In the genomic region with DNA sequence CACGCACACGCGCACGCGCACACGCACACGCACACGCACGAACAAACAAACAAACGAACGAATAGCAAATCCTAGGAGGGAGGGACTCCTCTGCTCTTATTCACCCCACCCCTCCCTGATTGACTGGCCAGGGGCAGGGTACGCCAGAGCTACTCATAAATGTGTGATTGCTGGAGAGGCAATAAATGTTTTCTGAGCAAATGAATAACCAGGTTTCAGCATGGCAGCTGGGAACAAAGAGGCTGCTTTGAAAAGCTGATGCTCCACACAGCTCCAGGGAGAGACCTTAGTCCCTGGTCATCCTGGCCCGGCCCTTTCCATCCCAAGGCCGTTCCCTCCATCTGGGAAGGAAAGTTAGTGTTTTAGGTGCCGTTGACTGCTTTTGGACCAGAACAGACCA, we compare ENCODE assay signal across 13 mouse cellular contexts. TPM values are rescaled to one million over a fixed set of nuclear protein-coding genes. Genes with fewer than 3 reads are reported as not detected.
DNase-seq lines count a peak whose midpoint lies in the region; ATAC-seq and TF ChIP-seq lines count a peak whose summit lies in the region.
"Had no signal": no experiment of that assay in that cellular context is flagged by ENCODE, and none has a peak within 500 bp of the region (broad histone marks: within the 10 kb centered on the region; RNA-seq: fewer than 3 reads in every experiment).

No protein-coding gene starts in this region.

- ATAC-seq in embryonic facial prominence, embryonic 14.5 days (ENCODE audit: low read depth), result no peak
- peak; percentile 53 for ATAC-seq in forebrain, postnatal 0 days
- ATAC-seq in limb, embryonic 13.5 days (ENCODE audit: low FRiP score, low read depth), result no peak
- ATAC-seq in granulocyte monocyte progenitor cell, adult 5-6 weeks (replicated peaks; ENCODE audit: poor library complexity, severe bottlenecking), result no peak
- ATAC-seq: CD4-positive, CD25-positive, alpha-beta regulatory T cell, adult 4 months had no signal

- no peak for DNase-seq in embryonic facial prominence, embryonic 14.5 days (ENCODE audit: low spot score)
- no peak for DNase-seq in forebrain, postnatal 0 days
- peak; percentile 57 to 67 for DNase-seq in kidney, adult 8-10 months
- no peak for DNase-seq in layer of hippocampus, adult 2 months (ENCODE audit: low spot score in 2 of 2)
- DNase-seq in spleen, postnatal 4 days (ENCODE audit: low spot score in 2 of 2), result no peak
- DNase-seq in right cerebral cortex, postnatal 25 days, result no peak
- DNase-seq: adrenal gland, postnatal 25 days; cerebellum, adult 9-11 months; heart, postnatal 14 days; lung, adult 18-20 months had no signal

- H3K27ac ChIP-seq in embryonic facial prominence, embryonic 14.5 days (replicated peaks; ENCODE audit: low read depth, low read length), result no peak overlapping the region
- peak overlapping the region; percentile 23; the same call in 1 of the 2 replicates for H3K27ac ChIP-seq in forebrain, postnatal 0 days (ENCODE audit: low read depth, low read length)
- no peak overlapping the region for H3K27ac ChIP-seq in limb, embryonic 13.5 days
- H3K27ac ChIP-seq in layer of hippocampus, adult 2 months, result no peak overlapping the region

- TF ChIP-seq CTCF in forebrain, postnatal 0 days (IDR thresholded peaks at IDR 0.05; ENCODE audit: low read depth), result no peak
- TF ChIP-seq CTCF in layer of hippocampus, adult 2 months (conservative IDR thresholded peaks at IDR 0.05), result no peak

- 74% methylated on average over 15 of the region's 15 CpGs for WGBS in embryonic facial prominence, embryonic 14.5 days
- WGBS in forebrain, postnatal 0 days, result 77% methylated on average over 15 of the region's 15 CpGs
- WGBS in limb, embryonic 13.5 days, result 70% methylated on average over 15 of the region's 15 CpGs

- H3K9me3 ChIP-seq in embryonic facial prominence, embryonic 14.5 days (ENCODE audit: control insufficient read depth, low read length), result no peaks in the 10 kb centered on the region
- H3K9me3 ChIP-seq in forebrain, postnatal 0 days (ENCODE audit: low read length), result no peaks in the 10 kb centered on the region
- H3K9me3 ChIP-seq in limb, embryonic 13.5 days, result no peaks in the 10 kb centered on the region

- no peak overlapping the region for H3K4me3 ChIP-seq in embryonic facial prominence, embryonic 14.5 days (ENCODE audit: low read depth, low read length)
- no peak overlapping the region for H3K4me3 ChIP-seq in forebrain, postnatal 0 days (ENCODE audit: low read depth, low read length)
- no peak overlapping the region for H3K4me3 ChIP-seq in limb, embryonic 13.5 days
- H3K4me3 ChIP-seq in layer of hippocampus, adult 2 months, result no peak overlapping the region

- peak overlapping the region; percentile 10; the same call in 1 of the 2 replicates for H3K4me2 ChIP-seq in embryonic facial prominence, embryonic 14.5 days (ENCODE audit: low read depth, low read length)
- H3K4me2 ChIP-seq in forebrain, postnatal 0 days (ENCODE audit: low read depth), result peak overlapping the region; percentile 15
- H3K4me2 ChIP-seq in limb, embryonic 13.5 days (replicated peaks), result 0 out of 2 replicates have a peak overlapping the region, but pooled peaks have one; percentile 19

- no peaks in the 10 kb centered on the region for H3K27me3 ChIP-seq in embryonic facial prominence, embryonic 14.5 days (replicated peaks; ENCODE audit: control insufficient read depth, insufficient read depth, low read length)
- no peaks in the 10 kb centered on the region for H3K27me3 ChIP-seq in forebrain, postnatal 0 days (ENCODE audit: insufficient read depth, low read length)
- no peaks in the 10 kb centered on the region for H3K27me3 ChIP-seq in limb, embryonic 13.5 days

- no peaks in the 10 kb centered on the region for H3K4me1 ChIP-seq in embryonic facial prominence, embryonic 14.5 days (ENCODE audit: control insufficient read depth, insufficient read depth, low read length)
- H3K4me1 ChIP-seq in forebrain, postnatal 0 days (ENCODE audit: insufficient read depth), result peaks cover 8% of the 10 kb centered on the region; the same call in 1 of the 2 replicates
- peaks cover 32% of the 10 kb centered on the region for H3K4me1 ChIP-seq in limb, embryonic 13.5 days

- H3K36me3 ChIP-seq in embryonic facial prominence, embryonic 14.5 days (ENCODE audit: control insufficient read depth, insufficient read depth, low read length), result no peaks in the 10 kb centered on the region
- no peaks in the 10 kb centered on the region for H3K36me3 ChIP-seq in forebrain, postnatal 0 days (ENCODE audit: insufficient read depth)
- no peaks in the 10 kb centered on the region for H3K36me3 ChIP-seq in limb, embryonic 13.5 days

- H3K9ac ChIP-seq in embryonic facial prominence, embryonic 14.5 days (ENCODE audit: low read depth, low read length), result no peak overlapping the region
- peak overlapping the region; percentile 22; the same call in 1 of the 2 replicates for H3K9ac ChIP-seq in forebrain, postnatal 0 days
- H3K9ac ChIP-seq in limb, embryonic 13.5 days, result no peak overlapping the region

RNA-seq across cellular contexts. Expression of a gene that starts 1.9 kb away (rescaled TPM):
- 0.68 and 1.1 TPM in 2 replicates for polyA plus RNA-seq in embryonic facial prominence, embryonic 14.5 days (2014; fragmentation: Nextera tagmentation; extraction: Ambion mirVana)
- 0.31 and 1.6 TPM in 2 replicates for total RNA-seq in forebrain, postnatal 0 days (2014; rRNA removed)
- polyA plus RNA-seq in forebrain, postnatal 0 days (2015; fragmentation: Nextera tagmentation; extraction: Ambion mirVana), result 1.6 and 1.9 TPM in 2 replicates
- polyA plus RNA-seq in limb, embryonic 13.5 days (2015; fragmentation: Nextera tagmentation; extraction: Ambion mirVana), result 0.84 and 1.5 TPM in 2 replicates
- total RNA-seq in layer of hippocampus, adult 2 months (2021), result under 1 TPM; 0.23 to 0.54 TPM
- not detected in 2 replicates for total RNA-seq in granulocyte monocyte progenitor cell, adult 5-6 weeks (2014; fragmentation: Nextera tagmentation)
- total RNA-seq in granulocyte monocyte progenitor cell, adult 5-6 weeks (2017), result not detected in 2 replicates
- polyA plus RNA-seq: CD4-positive, CD25-positive, alpha-beta regulatory T cell, adult 4 months had no signal

RNA-seq across cellular contexts. Expression of a gene that starts 4.4 kb away (rescaled TPM):
- polyA plus RNA-seq in embryonic facial prominence, embryonic 14.5 days (2014; fragmentation: Nextera tagmentation; extraction: Ambion mirVana), result 2.3 and 2.4 TPM in 2 replicates
- 0.08 TPM in 1 of 2 replicates, not detected in the other for total RNA-seq in forebrain, postnatal 0 days (2014; rRNA removed)
- polyA plus RNA-seq in forebrain, postnatal 0 days (2015; fragmentation: Nextera tagmentation; extraction: Ambion mirVana), result 0.02 and 0.03 TPM in 2 replicates
- 0.43 and 0.56 TPM in 2 replicates for polyA plus RNA-seq in limb, embryonic 13.5 days (2015; fragmentation: Nextera tagmentation; extraction: Ambion mirVana)
- total RNA-seq in layer of hippocampus, adult 2 months (2021), result under 1 TPM; 0.20 to 0.25 TPM
- not detected in 2 replicates for total RNA-seq in granulocyte monocyte progenitor cell, adult 5-6 weeks (2014; fragmentation: Nextera tagmentation)
- not detected in 2 replicates for total RNA-seq in granulocyte monocyte progenitor cell, adult 5-6 weeks (2017)
- total RNA-seq: heart, postnatal 14 days had no signal
- polyA plus RNA-seq: CD4-positive, CD25-positive, alpha-beta regulatory T cell, adult 4 months had no signal

RNA-seq across cellular contexts. Expression of a gene that starts 56.5 kb away (rescaled TPM):
- 2.8 TPM in 2 replicates for polyA plus RNA-seq in embryonic facial prominence, embryonic 14.5 days (2014; fragmentation: Nextera tagmentation; extraction: Ambion mirVana)
- 11.5 and 18.9 TPM in 2 replicates for total RNA-seq in forebrain, postnatal 0 days (2014; rRNA removed)
- polyA plus RNA-seq in forebrain, postnatal 0 days (2015; fragmentation: Nextera tagmentation; extraction: Ambion mirVana), result 6.7 and 7.0 TPM in 2 replicates
- polyA plus RNA-seq in limb, embryonic 13.5 days (2015; fragmentation: Nextera tagmentation; extraction: Ambion mirVana), result 0.96 and 1.1 TPM in 2 replicates
- total RNA-seq in layer of hippocampus, adult 2 months (2021), result 10 to 100 TPM; 52.2 to 63.1 TPM
- total RNA-seq in granulocyte monocyte progenitor cell, adult 5-6 weeks (2014; fragmentation: Nextera tagmentation), result not detected in 2 replicates
- total RNA-seq in granulocyte monocyte progenitor cell, adult 5-6 weeks (2017), result not detected in 2 replicates
- polyA plus RNA-seq: CD4-positive, CD25-positive, alpha-beta regulatory T cell, adult 4 months had no signal

Comparison
In these comparisons a context has a peak if more than half of its experiments do, and no peak if none do; other contexts are left out.
1. DNase-seq: peak in kidney, adult 8-10 months (2 of 2); none in embryonic facial prominence, embryonic 14.5 days (single experiment), forebrain, postnatal 0 days (single experiment), layer of hippocampus, adult 2 months (0 of 2), spleen, postnatal 4 days (0 of 2) and right cerebral cortex, postnatal 25 days (single experiment).
2. RNA of a gene that starts 56.5 kb away (total RNA-seq): 52.2 to 63.1 TPM in layer of hippocampus, adult 2 months and 11.5 to 18.9 TPM in forebrain, postnatal 0 days; not detected in granulocyte monocyte progenitor cell, adult 5-6 weeks; every median in the first group is over 10 times any median in the second.
3. Peak in every context shown above with its lines, with median percentiles within 50 percentile points of each other: H3K4me2 ChIP-seq.